Mouse (Mus musculus) CH12.LX (cell line): ENCODE measurements around the gene Depp1. TPM values are rescaled to one million over a fixed set of nuclear protein-coding genes. Genes with fewer than 3 reads are reported as not detected.
A peak's percentile ranks its signal among the peaks of the same experiment; 100 is the strongest.

ENCODE experiments used
- DNase-seq: peaks from one replicate; pipeline ENCODE4 v3.0.0-alpha.2; 2013; ENCODE audit errors: extremely low read depth
- H3K27ac ChIP-seq: 2 replicates; pipeline ENCODE4 v1.5.1; 2012; ENCODE audit warnings: low read depth, mild to moderate bottlenecking, control low read depth, moderate library complexity; ENCODE audit not compliant: insufficient read depth
- H3K27me3 ChIP-seq: replicated peaks from 2 replicates; pipeline ENCODE3; 2012; ENCODE audit warnings: inconsistent platforms
- H3K36me3 ChIP-seq, 2 experiments: replicated peaks in 1 of 2; 2 replicates each; pipeline versions ENCODE3 to v1.6.1; 2012; ENCODE audit warnings: inconsistent platforms in 1 of 2, low read length in 1 of 2, mild to moderate bottlenecking in 1 of 2, mixed read lengths in 1 of 2, moderate library complexity in 1 of 2; ENCODE audit not compliant: control insufficient read depth in 1 of 2, insufficient read depth in 1 of 2
- H3K4me1 ChIP-seq, 2 experiments: 2 replicates each; pipeline ENCODE4 v1.6.1; 2012; ENCODE audit warnings: inconsistent platforms in 1 of 2, moderate library complexity in 1 of 2; ENCODE audit not compliant: insufficient read depth in 2 of 2, control insufficient read depth in 1 of 2
- H3K4me2 ChIP-seq: 2 replicates; pipeline ENCODE4 v1.6.1; 2012; ENCODE audit warnings: low read depth, mild to moderate bottlenecking, control low read depth; ENCODE audit not compliant: poor library complexity, insufficient read depth, severe bottlenecking
- H3K4me3 ChIP-seq, 3 experiments: fragments of 150-350 bp in 1 of 3; sonication (generic) in 1 of 3; replicated peaks in 1 of 3; 2 replicates each; pipeline versions ENCODE3 to v1.5.1; 2011 to 2012; ENCODE audit warnings: low read depth in 2 of 3, low read length in 2 of 3, mild to moderate bottlenecking in 2 of 3, moderate library complexity in 2 of 3, control low read depth in 1 of 3, improper control_type of control experiment in 1 of 3, inconsistent platforms in 1 of 3, mixed read lengths in 1 of 3; ENCODE audit not compliant: poor library complexity in 1 of 3
- H3K79me2 ChIP-seq: replicated peaks from 2 replicates; pipeline ENCODE4 v1.6.1; 2012; ENCODE audit warnings: mild to moderate bottlenecking, moderate library complexity; ENCODE audit not compliant: control insufficient read depth, poor library complexity, insufficient read depth, severe bottlenecking; ENCODE audit errors: extremely low read depth
- H3K9ac ChIP-seq: 2 replicates; pipeline ENCODE4 v1.6.1; 2012; ENCODE audit warnings: low read depth, mild to moderate bottlenecking, control low read depth, moderate library complexity; ENCODE audit not compliant: insufficient read depth
- H3K9me3 ChIP-seq: replicated peaks from 2 replicates; pipeline ENCODE3; 2012; ENCODE audit warnings: low read length, inconsistent platforms, mixed read lengths
- BHLHE40 ChIP-seq: IDR thresholded peaks from 2 replicates; pipeline ENCODE4 v1.6.1; 2011; ENCODE audit warnings: mild to moderate bottlenecking, low read depth, low read length, improper control_type of control experiment
- CHD1 ChIP-seq: IDR thresholded peaks from 2 replicates; pipeline ENCODE4 v1.6.1; 2012; ENCODE audit warnings: low read depth, low read length, improper control_type of control experiment, inconsistent platforms
- CHD2 ChIP-seq: IDR thresholded peaks from 2 replicates; pipeline ENCODE4 v1.6.1; 2011; ENCODE audit warnings: low read length, improper control_type of control experiment
- CTCF ChIP-seq, 2 experiments: IDR thresholded peaks in 1 of 2; conservative IDR thresholded peaks in 1 of 2; 2 replicates each; pipeline ENCODE4 v1.5.1; 2011 to 2012; ENCODE audit warnings: low read depth in 2 of 2, low read length in 2 of 2, improper control_type of control experiment in 1 of 2, inconsistent platforms in 1 of 2, mild to moderate bottlenecking in 1 of 2, moderate library complexity in 1 of 2
- E2F4 ChIP-seq: IDR thresholded peaks from 2 replicates; pipeline ENCODE4 v1.6.1; 2011; ENCODE audit warnings: low read depth, low read length, improper control_type of control experiment; ENCODE audit not compliant: insufficient replicate concordance
- ELF1 ChIP-seq: IDR thresholded peaks from 2 replicates; pipeline ENCODE4 v1.6.1; 2014; ENCODE audit warnings: low read depth, mild to moderate bottlenecking, inconsistent platforms, low read length, improper control_type of control experiment
- EP300 ChIP-seq: IDR thresholded peaks from 2 replicates; pipeline ENCODE4 v1.6.1; 2011; ENCODE audit warnings: low read length, improper control_type of control experiment
- ETS1 ChIP-seq: conservative IDR thresholded peaks from 2 replicates; pipeline ENCODE4 v1.6.1; 2012; ENCODE audit warnings: low read depth, mild to moderate bottlenecking, inconsistent platforms, low read length, improper control_type of control experiment, moderate library complexity
- GABPA ChIP-seq: IDR thresholded peaks from 2 replicates; pipeline ENCODE4 v1.6.1; 2012; ENCODE audit warnings: low read depth, low read length, improper control_type of control experiment, inconsistent platforms; ENCODE audit not compliant: insufficient replicate concordance
- HCFC1 ChIP-seq: IDR thresholded peaks from 2 replicates; pipeline ENCODE4 v1.6.1; 2012; ENCODE audit warnings: low read depth, mild to moderate bottlenecking, inconsistent platforms, low read length, improper control_type of control experiment
- IRF4 ChIP-seq: IDR thresholded peaks from 2 replicates; pipeline ENCODE4 v1.6.1; 2014; ENCODE audit warnings: low read depth, mild to moderate bottlenecking, inconsistent platforms, low read length, improper control_type of control experiment
- JUN ChIP-seq: IDR thresholded peaks from 2 replicates; pipeline ENCODE4 v1.6.1; 2011; ENCODE audit warnings: low read depth, mild to moderate bottlenecking, low read length, improper control_type of control experiment, moderate library complexity; ENCODE audit not compliant: insufficient read depth
- JUND ChIP-seq: conservative IDR thresholded peaks from 2 replicates; pipeline ENCODE4 v1.6.1; 2011; ENCODE audit warnings: low read depth, low read length, improper control_type of control experiment
- KAT2A ChIP-seq: IDR thresholded peaks from 2 replicates; pipeline ENCODE4 v1.6.1; 2012; ENCODE audit warnings: low read length, improper control_type of control experiment, inconsistent platforms; ENCODE audit not compliant: insufficient replicate concordance
- MAFK ChIP-seq: IDR thresholded peaks from 2 replicates; pipeline ENCODE4 v1.6.1; 2011; ENCODE audit warnings: low read length, improper control_type of control experiment; ENCODE audit not compliant: insufficient replicate concordance
- MAX ChIP-seq: IDR thresholded peaks from 2 replicates; pipeline ENCODE4 v1.6.1; 2011; ENCODE audit warnings: low read length, improper control_type of control experiment
- MAZ ChIP-seq: IDR thresholded peaks from 2 replicates; pipeline ENCODE4 v1.6.1; 2012; ENCODE audit warnings: low read depth, mild to moderate bottlenecking, inconsistent platforms, low read length, improper control_type of control experiment, moderate library complexity
- MEF2A ChIP-seq: IDR thresholded peaks from 2 replicates; pipeline ENCODE4 v1.6.1; 2014; ENCODE audit warnings: low read depth, mild to moderate bottlenecking, inconsistent platforms, low read length, improper control_type of control experiment, borderline replicate concordance
- MXI1 ChIP-seq: IDR thresholded peaks from 2 replicates; pipeline ENCODE4 v1.6.1; 2011; ENCODE audit warnings: mild to moderate bottlenecking, low read depth, low read length, improper control_type of control experiment
- MYC ChIP-seq: IDR thresholded peaks from 2 replicates; pipeline ENCODE4 v1.6.1; 2011; ENCODE audit warnings: low read depth, mild to moderate bottlenecking, improper control_type of control experiment, low read length
- NELFE ChIP-seq: IDR thresholded peaks from 2 replicates; pipeline ENCODE4 v1.6.1; 2011; ENCODE audit warnings: low read depth, low read length, improper control_type of control experiment
- NRF1 ChIP-seq: IDR thresholded peaks from 2 replicates; pipeline ENCODE4 v1.6.1; 2014; ENCODE audit warnings: low read depth, mild to moderate bottlenecking, inconsistent platforms, low read length, improper control_type of control experiment, moderate library complexity
- PAX5 ChIP-seq: IDR thresholded peaks from 2 replicates; pipeline ENCODE4 v1.6.1; 2012; ENCODE audit warnings: low read length, inconsistent platforms, mixed read lengths
- POLR2A ChIP-seq: IDR thresholded peaks from 2 replicates; pipeline ENCODE4 v1.6.1; 2011; ENCODE audit warnings: low read depth, mild to moderate bottlenecking, improper control_type of control experiment, low read length
- POLR2AphosphoS2 ChIP-seq: IDR thresholded peaks from 2 replicates; pipeline ENCODE4 v1.6.1; 2011; ENCODE audit warnings: low read depth, low read length, improper control_type of control experiment
- RAD21 ChIP-seq: IDR thresholded peaks from 2 replicates; pipeline ENCODE4 v1.6.1; 2011; ENCODE audit warnings: low read depth, mild to moderate bottlenecking, low read length, improper control_type of control experiment, moderate library complexity
- RCOR1 ChIP-seq: conservative IDR thresholded peaks from 2 replicates; pipeline ENCODE4 v1.6.1; 2012; ENCODE audit warnings: low read depth, mild to moderate bottlenecking, inconsistent platforms, low read length, improper control_type of control experiment
- SIN3A ChIP-seq: IDR thresholded peaks from 2 replicates; pipeline ENCODE4 v1.6.1; 2012; ENCODE audit warnings: low read length, improper control_type of control experiment, inconsistent platforms
- SMC3 ChIP-seq: IDR thresholded peaks from 2 replicates; pipeline ENCODE4 v1.6.1; 2011; ENCODE audit warnings: low read depth, low read length, improper control_type of control experiment
- TBP ChIP-seq: conservative IDR thresholded peaks from 2 replicates; pipeline ENCODE4 v1.6.1; 2011; ENCODE audit warnings: low read depth, low read length, improper control_type of control experiment
- TCF12 ChIP-seq: IDR thresholded peaks from 2 replicates; pipeline ENCODE4 v1.6.1; 2014; ENCODE audit warnings: low read depth, mild to moderate bottlenecking, inconsistent platforms, low read length, improper control_type of control experiment
- UBTF ChIP-seq: IDR thresholded peaks from 2 replicates; pipeline ENCODE4 v1.6.1; 2012; ENCODE audit warnings: low read depth, mild to moderate bottlenecking, inconsistent platforms, low read length, improper control_type of control experiment, moderate library complexity
- USF1 ChIP-seq: IDR thresholded peaks from 2 replicates; pipeline ENCODE4 v1.6.1; 2014; ENCODE audit warnings: low read depth, mild to moderate bottlenecking, inconsistent platforms, low read length, improper control_type of control experiment
- USF2 ChIP-seq: conservative IDR thresholded peaks from 2 replicates; pipeline ENCODE4 v1.6.1; 2011; ENCODE audit warnings: low read depth, low read length, improper control_type of control experiment
- ZC3H11A ChIP-seq: IDR thresholded peaks from 2 replicates; pipeline ENCODE4 v1.6.1; 2012; ENCODE audit warnings: low read depth, mild to moderate bottlenecking, inconsistent platforms, low read length, improper control_type of control experiment
- ZKSCAN1 ChIP-seq: IDR thresholded peaks from 2 replicates; pipeline ENCODE4 v1.6.1; 2012; ENCODE audit warnings: low read depth, inconsistent platforms, low read length, improper control_type of control experiment, borderline replicate concordance
- ZMIZ1 ChIP-seq: IDR thresholded peaks from 2 replicates; pipeline ENCODE4 v1.6.1; 2012; ENCODE audit warnings: low read depth, mild to moderate bottlenecking, inconsistent platforms, low read length, improper control_type of control experiment
- ZNF384 ChIP-seq: IDR thresholded peaks from 2 replicates; pipeline ENCODE4 v1.6.1; 2012; ENCODE audit warnings: low read depth, low read length, improper control_type of control experiment, inconsistent platforms
- dilution Hi-C: fragments of 300-500 bp; cut with MboI; formaldehyde crosslinking; loops from 2 replicates; pipeline ENCODE4 v1.14.3; 2020; ENCODE audit warnings: low sequenced_read_pairs; ENCODE audit not compliant: extremely low pct_unique_long_range_greater_than_20kb, extremely low pct_ligation_motif_present
- in situ Hi-C: fragments of 300-500 bp; cut with MboI; formaldehyde crosslinking; loops from 3 replicates; pipeline ENCODE4 v1.14.3; 2019; ENCODE audit warnings: low sequenced_read_pairs, low pct_ligation_motif_present, low pct_unique_long_range_greater_than_20kb, mixed read lengths
- polyA plus RNA-seq: library from polyadenylated mRNA; unstranded; fragments of >175 nt; gene quantifications from 2 replicates; pipeline ENCODE4 v1.2.1, GENCODE M21; 2012; ENCODE audit warnings: low read depth; ENCODE audit not compliant: insufficient read length
- total RNA-seq, 2 experiments: library from RNA; depleted of rRNA; stranded (reverse); fragments of 300-350 nt in 1 of 2; fragments of >200 nt in 1 of 2; gene quantifications; 2 replicates each; pipeline ENCODE4 v1.2.3; 2012 to 2014

Depp1 gene
- total and polyA plus RNA-seq, 3 experiments = 0.13 to 0.47 TPM; not detected in 1

DNA sequence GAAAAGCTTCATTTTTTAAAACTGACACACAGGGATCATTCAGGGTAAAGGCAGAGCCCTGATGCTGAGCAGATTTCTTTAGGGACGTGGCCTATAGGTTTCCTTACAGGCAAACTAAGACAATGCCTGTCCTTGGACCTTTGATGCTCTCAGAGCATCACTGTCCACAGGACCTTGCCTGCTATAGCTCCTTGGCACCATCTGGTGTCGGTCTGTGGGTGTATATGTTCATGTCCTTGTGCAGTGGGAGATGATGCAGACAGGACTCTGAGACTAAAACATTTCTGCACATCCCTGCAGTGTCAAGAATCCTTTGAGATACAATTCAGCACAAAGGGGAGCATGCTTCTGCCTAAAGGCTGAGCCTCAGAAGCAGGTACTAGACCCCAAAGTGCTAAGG, 47.0 kb downstream of the Depp1 start:
- TF ChIP-seq NELFE = peak; percentile 56; the same call in 1 of the 2 replicates
- TF ChIP-seq KAT2A = no peak
- TF ChIP-seq UBTF = no peak
- no peak for TF ChIP-seq ZKSCAN1
- TF ChIP-seq SMC3 = peak; percentile 100
- TF ChIP-seq USF1 = no peak
- no peak for TF ChIP-seq HCFC1
- TF ChIP-seq POLR2A = no peak
- TF ChIP-seq PAX5 = no peak
- no peak for TF ChIP-seq MAX
- TF ChIP-seq USF2 = no peak
- no peak for TF ChIP-seq BHLHE40
- TF ChIP-seq ELF1 = no peak
- TF ChIP-seq SIN3A = peak; percentile 34; the same call in 1 of the 2 replicates
- no peak for TF ChIP-seq JUN
- TF ChIP-seq MAFK = no peak
- TF ChIP-seq ZMIZ1 = no peak
- no peak for TF ChIP-seq CHD1
- TF ChIP-seq MAZ = no peak
- no peak for TF ChIP-seq GABPA
- TF ChIP-seq CTCF (conservative IDR thresholded peaks at IDR 0.05 in 1 of 2, IDR thresholded peaks at IDR 0.05 in 1 of 2; ENCODE audit: low read depth in 2 of 2, low read length in 2 of 2) = peak; percentile 23 to 97; a peak in 2 of 4 replicates
- no peak for TF ChIP-seq MXI1
- peak; percentile 99 for TF ChIP-seq RAD21
- TF ChIP-seq ZNF384 = no peak
- TF ChIP-seq E2F4 = 0 out of 2 replicates have a peak, but pooled peaks have one; percentile 30
- TF ChIP-seq POLR2AphosphoS2 = no peak
- peak; percentile 58 for TF ChIP-seq IRF4
- no peak for TF ChIP-seq TBP
- no peak for TF ChIP-seq CHD2
- TF ChIP-seq ETS1 = no peak
- peak; percentile 41; the same call in 1 of the 2 replicates for TF ChIP-seq JUND
- TF ChIP-seq MYC = no peak
- no peak for TF ChIP-seq TCF12
- TF ChIP-seq ZC3H11A = peak; percentile 98
- 0 out of 2 replicates have a peak, but pooled peaks have one; percentile 21 for TF ChIP-seq NRF1
- TF ChIP-seq EP300 = no peak
- TF ChIP-seq MEF2A = peak; percentile 48; the same call in 1 of the 2 replicates
- TF ChIP-seq RCOR1 = no peak; the same call in 1 of the 2 replicates
- H3K27ac ChIP-seq = no peak overlapping the region
- no peaks in the 10 kb centered on the region for H3K79me2 ChIP-seq
- dilution Hi-C loops = no loop called here
- DNase-seq = peak; percentile 62
- in situ Hi-C loops = loop anchor here (5.0 kb wide), 1 partner anchor 45 kb away; the partner anchor contains the start of gene Depp1
- H3K4me2 ChIP-seq = no peak overlapping the region
- H3K27me3 ChIP-seq = no peaks in the 10 kb centered on the region
- no peaks in the 10 kb centered on the region for H3K9me3 ChIP-seq
- no peaks in the 10 kb centered on the region for H3K36me3 ChIP-seq
- H3K9ac ChIP-seq = no peak overlapping the region
- peaks cover 16 to 41% of the 10 kb centered on the region in 2 experiments for H3K4me1 ChIP-seq
- H3K4me3 ChIP-seq = no peak overlapping the region
